Mouse (Mus musculus) left cerebral cortex, adult 9 months (tissue): ENCODE measurements around the gene Crybg1.
"Not testable (repeated sequence)": the region's sequence is repeated elsewhere in the genome, so short reads cannot be mapped to it uniquely, and the experiment has no call there.

Experiments
- DNase-seq, 2 experiments: peaks; one replicate each; pipeline ENCODE4 v3.0.0; 2022; ENCODE audit warnings: low spot score in 2 of 2

The Crybg1 gene

GRCm38 (mm10) chr10:44005677-44006641 is 142.7 kb downstream of the Crybg1 start:
- DNase-seq: no peak

GRCm38 (mm10) chr10:44004221-44004751 is 144.4 kb downstream of the Crybg1 start:
- no peak for DNase-seq

GRCm38 (mm10) chr10:44003551-44004151 is 145.0 kb downstream of the Crybg1 start:
- no peak for DNase-seq

GRCm38 (mm10) chr10:44002995-44003524 is 145.6 kb downstream of the Crybg1 start:
- no peak for DNase-seq

- DNase-seq: no peak
Observed at GRCm38 (mm10) chr10:44002004-44002940, 146.4 kb downstream of the Crybg1 start.

- DNase-seq: no peak
Observed at GRCm38 (mm10) chr10:44000156-44000865, 148.3 kb downstream of the Crybg1 start.

GRCm38 (mm10) chr10:43998503-43999082 is 150.1 kb downstream of the Crybg1 start:
- DNase-seq: no peak

- no peak for DNase-seq
Observed at GRCm38 (mm10) chr10:43998023-43998422, 150.6 kb downstream of the Crybg1 start.

GRCm38 (mm10) chr10:43997276-43997675 is 151.4 kb downstream of the Crybg1 start:
- DNase-seq: no peak

GRCm38 (mm10) chr10:43995858-43996650 is 152.6 kb downstream of the Crybg1 start:
- no peak for DNase-seq

GRCm38 (mm10) chr10:43993198-43993597 is 155.5 kb downstream of the Crybg1 start:
- no peak for DNase-seq

GRCm38 (mm10) chr10:43992506-43992905 is 156.1 kb downstream of the Crybg1 start:
- DNase-seq: no peak

- DNase-seq: no peak
Observed at GRCm38 (mm10) chr10:43991268-43991667, 157.4 kb downstream of the Crybg1 start.

- no peak for DNase-seq
Observed at GRCm38 (mm10) chr10:43983866-43984265, 164.8 kb downstream of the Crybg1 start.

GRCm38 (mm10) chr10:43983241-43983640 is 165.4 kb downstream of the Crybg1 start:
- no peak for DNase-seq

GRCm38 (mm10) chr10:43982470-43982869 is 166.2 kb downstream of the Crybg1 start:
- DNase-seq: no peak

- not testable (repeated sequence) for DNase-seq
Observed at GRCm38 (mm10) chr10:43980742-43981141, 167.9 kb downstream of the Crybg1 start.

- DNase-seq: no peak
Observed at GRCm38 (mm10) chr10:43980080-43980479, 168.6 kb downstream of the Crybg1 start.

GRCm38 (mm10) chr10:43977353-43977752 is 171.3 kb downstream of the Crybg1 start:
- DNase-seq: no peak
